Mouse (Mus musculus): ENCODE data around the gene Hspa1l. TPM values are rescaled to one million over a fixed set of nuclear protein-coding genes. Genes with fewer than 3 reads are reported as not detected.
"Not testable (repeated sequence)": the region's sequence is repeated elsewhere in the genome, so short reads cannot be mapped to it uniquely, and the experiment has no call there.

The Hspa1l gene
- total and polyA plus RNA-seq, 3 experiments, result 0.15 to 1.6 TPM; not detected in 1

DNA sequence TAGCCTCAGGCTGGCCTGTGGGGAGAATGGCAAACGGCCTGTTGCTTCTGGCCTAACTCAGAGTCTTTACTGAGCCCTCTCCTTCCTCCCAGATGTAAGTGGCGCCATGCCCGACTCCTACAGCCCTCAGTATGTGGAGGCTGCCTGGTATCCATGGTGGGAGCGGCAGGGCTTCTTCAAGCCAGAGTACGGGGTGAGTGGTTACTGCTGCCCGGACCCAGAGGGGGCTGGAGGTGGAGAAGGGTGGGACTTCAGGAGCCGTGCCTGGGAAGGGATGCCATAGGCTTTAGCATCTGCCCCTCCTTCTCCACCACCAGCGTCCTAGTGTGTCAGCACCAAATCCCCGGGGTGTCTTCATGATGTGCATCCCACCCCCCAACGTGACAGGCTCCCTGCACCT, 32.7 kb downstream of the Hspa1l start:
- H3K79me2 ChIP-seq (ENCODE audit: control insufficient read depth, insufficient read depth, low read length, poor library complexity), result peaks cover 50% of the 10 kb centered on the region
- H3K4me1 ChIP-seq (ENCODE audit: control insufficient read depth in 1 of 2, insufficient read depth in 2 of 2, low read length in 2 of 2), result peaks cover 0 to 13% of the 10 kb centered on the region in 2 experiments; a peak in 2 of 4 replicates
- H3K4me3 ChIP-seq (ENCODE audit: control insufficient read depth in 1 of 2, insufficient read depth in 1 of 2, low read depth in 2 of 2, low read length in 2 of 2), result no peak overlapping the region
- H3K27ac ChIP-seq (ENCODE audit: control insufficient read depth, low read depth, low read length), result no peak overlapping the region
- peaks cover 6 to 7% of the 10 kb centered on the region in 2 experiments for H3K36me3 ChIP-seq (ENCODE audit: control insufficient read depth in 1 of 2, insufficient read depth in 2 of 2, low read length in 2 of 2)
- no peaks in the 10 kb centered on the region for H3K27me3 ChIP-seq (ENCODE audit: control insufficient read depth in 1 of 2, insufficient read depth in 2 of 2, low read length in 2 of 2)
- H3K9ac ChIP-seq (ENCODE audit: control insufficient read depth, low read depth, low read length, poor library complexity, severe bottlenecking), result no peak overlapping the region
- TF ChIP-seq BHLHE40 (IDR thresholded peaks at IDR 0.05; ENCODE audit: borderline replicate concordance, low read depth, low read length) (no peak), MAX (IDR thresholded peaks at IDR 0.05; ENCODE audit: low read length) (no peak), NELFE (IDR thresholded peaks at IDR 0.05; ENCODE audit: low read depth, low read length) (no peak), ZKSCAN1 (IDR thresholded peaks at IDR 0.05; ENCODE audit: low read depth, low read length) (no peak), JUND (IDR thresholded peaks at IDR 0.05; ENCODE audit: low read depth, low read length) (no peak), CTCF (IDR thresholded peaks at IDR 0.05 in 2 of 3, conservative IDR thresholded peaks at IDR 0.05 in 1 of 3; ENCODE audit: control insufficient read depth in 1 of 3, insufficient read depth in 1 of 3, low read depth in 2 of 3, low read length in 3 of 3, poor library complexity in 1 of 3, severe bottlenecking in 1 of 3) (no peak), EP300 (IDR thresholded peaks at IDR 0.05; ENCODE audit: low read depth in 1 of 2, low read length in 2 of 2) (no peak), E2F4 (IDR thresholded peaks at IDR 0.05; ENCODE audit: borderline replicate concordance, low read depth, low read length) (no peak), CHD1 (IDR thresholded peaks at IDR 0.05; ENCODE audit: low read depth, low read length) (no peak), HCFC1 (IDR thresholded peaks at IDR 0.05; ENCODE audit: low read depth, low read length) (no peak), ZNF384 (IDR thresholded peaks at IDR 0.05; ENCODE audit: low read depth, low read length) (no peak), SIN3A (IDR thresholded peaks at IDR 0.05; ENCODE audit: low read length) (no peak), ZMIZ1 (IDR thresholded peaks at IDR 0.05; ENCODE audit: low read depth, low read length) (no peak), SMC3 (IDR thresholded peaks at IDR 0.05; ENCODE audit: low read depth, low read length) (no peak), ETS1 (IDR thresholded peaks at IDR 0.05; ENCODE audit: low read depth, low read length) (no peak), MYC (IDR thresholded peaks at IDR 0.05; ENCODE audit: low read depth, low read length) (no peak), RAD21 (IDR thresholded peaks at IDR 0.05; ENCODE audit: low read depth, low read length) (no peak)
- H3K9me3 ChIP-seq (replicated peaks; ENCODE audit: insufficient read depth, low read length), result no peaks in the 10 kb centered on the region
- no peak for DNase-seq (ENCODE audit: low read depth, low spot score)

DNA sequence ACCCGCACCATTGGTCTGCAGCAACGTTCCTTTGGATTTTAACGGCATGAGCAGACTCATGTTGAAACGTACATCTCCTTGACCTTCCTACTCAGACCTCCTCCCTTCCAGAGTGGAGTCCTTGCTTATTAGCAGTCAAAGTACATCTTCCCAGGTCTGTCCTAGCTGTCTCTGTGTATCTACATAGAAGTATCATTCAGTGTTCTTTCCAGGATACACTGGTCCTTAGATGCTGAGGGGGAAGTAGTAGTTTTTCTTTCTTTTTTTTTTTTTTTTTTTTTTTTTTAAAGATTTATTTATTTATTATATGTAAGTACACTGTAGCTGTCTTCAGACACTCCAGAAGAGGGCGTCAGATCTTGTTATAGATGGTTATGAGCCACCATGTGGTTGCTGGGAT, 33.4 kb downstream of the Hspa1l start:
- not testable (repeated sequence) for H3K4me3 ChIP-seq (ENCODE audit: control insufficient read depth in 1 of 2, insufficient read depth in 1 of 2, low read depth in 2 of 2, low read length in 2 of 2); H3K36me3 ChIP-seq (ENCODE audit: control insufficient read depth in 1 of 2, insufficient read depth in 2 of 2, low read length in 2 of 2); H3K9me3 ChIP-seq (replicated peaks; ENCODE audit: insufficient read depth, low read length); H3K27ac ChIP-seq (ENCODE audit: control insufficient read depth, low read depth, low read length); H3K27me3 ChIP-seq (ENCODE audit: control insufficient read depth in 1 of 2, insufficient read depth in 2 of 2, low read length in 2 of 2); H3K9ac ChIP-seq (ENCODE audit: control insufficient read depth, low read depth, low read length, poor library complexity, severe bottlenecking); DNase-seq (ENCODE audit: low read depth, low spot score)
- peaks cover 0 to 13% of the 10 kb centered on the region in 2 experiments; a peak in 2 of 4 replicates for H3K4me1 ChIP-seq (ENCODE audit: control insufficient read depth in 1 of 2, insufficient read depth in 2 of 2, low read length in 2 of 2)
- TF ChIP-seq ZNF384 (IDR thresholded peaks at IDR 0.05; ENCODE audit: low read depth, low read length), result peak; percentile 64
- H3K79me2 ChIP-seq (ENCODE audit: control insufficient read depth, insufficient read depth, low read length, poor library complexity), result peaks cover 48% of the 10 kb centered on the region

All from MEL (cell line).